Mouse (Mus musculus): ENCODE results near the gene Slc9a3. TPM values are rescaled to one million over a fixed set of nuclear protein-coding genes. Genes with fewer than 3 reads are reported as not detected.

The Slc9a3 gene
- 59.2 TPM for polyA plus RNA-seq (2014; fragmentation: Illumina TruSeq; extraction: RNeasy Lipid Tissue Mini Kit (QIAGEN cat#74804); ENCODE audit: low read depth, low replicate concordance)

DNA sequence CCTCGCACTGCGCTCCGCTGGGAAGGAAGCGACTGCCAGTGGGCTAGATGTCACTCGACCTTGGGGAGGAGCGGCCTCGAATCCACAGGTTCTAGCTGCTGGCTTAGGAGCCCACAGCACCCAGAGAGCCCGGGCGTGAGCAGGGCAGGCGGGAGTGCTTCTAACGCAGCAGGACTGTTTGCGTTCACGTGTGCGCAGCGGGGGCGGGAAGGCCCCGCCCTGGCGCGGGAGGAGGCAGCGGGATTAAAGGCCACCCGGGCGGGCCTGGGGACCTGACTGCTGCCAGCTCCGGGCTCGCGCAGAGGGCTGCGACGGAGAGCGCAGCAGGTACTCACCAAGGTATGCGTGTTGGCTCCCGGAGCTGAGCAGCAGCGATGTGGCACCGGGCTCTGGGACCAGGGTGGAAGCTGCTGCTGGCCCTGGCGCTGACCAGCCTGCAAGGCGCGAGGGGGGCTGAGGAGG is at the start of gene Slc9a3:
Gene Slc9a3, plus strand, starts transcription at position 317 of the 462 bp plus-strand sequence.

DNA sequence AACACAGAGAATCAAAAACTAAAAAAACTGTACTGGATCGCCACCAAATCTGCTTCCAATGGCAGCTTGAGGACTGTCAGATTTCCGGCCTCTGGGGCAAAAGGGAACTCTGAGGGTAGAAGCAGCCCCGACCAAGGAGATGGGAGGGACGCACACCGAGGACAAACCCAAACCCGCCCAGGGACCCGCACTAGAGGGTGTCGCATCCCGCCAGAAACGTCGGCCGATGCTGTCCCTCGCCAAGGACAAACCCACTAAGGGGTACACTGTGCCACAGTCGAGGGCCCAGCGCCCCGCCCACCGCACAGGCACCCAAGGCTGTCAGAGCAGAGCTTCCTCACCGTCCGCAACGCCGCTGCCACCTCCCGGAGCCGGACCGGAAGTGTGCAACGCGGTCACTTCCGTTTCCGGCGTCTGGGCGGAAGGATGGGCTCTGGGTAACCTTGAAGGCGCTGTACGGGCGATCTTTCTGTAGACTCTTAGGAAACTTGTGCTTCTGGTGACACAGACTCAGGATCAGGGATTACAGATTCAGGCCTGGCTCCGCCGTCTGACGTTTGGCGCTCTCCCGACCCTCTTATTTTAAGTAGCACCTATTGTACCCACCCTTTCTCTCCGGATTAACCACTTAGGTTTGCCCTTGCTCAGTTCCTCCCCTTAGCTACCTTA is 87.2 kb downstream of the Slc9a3 start, which contains the start of gene Exoc3:
Gene Exoc3, minus strand, starts transcription at position 416 of the 669 bp plus-strand sequence.

Other genes starting within 250 kb of the Slc9a3 start
- gene Trip13, start 183.7 kb upstream of the Slc9a3 start, polyA plus RNA-seq (2014; fragmentation: Illumina TruSeq; extraction: RNeasy Lipid Tissue Mini Kit (QIAGEN cat#74804); ENCODE audit: low read depth, low replicate concordance) = 0.97 TPM
- 12.2 TPM for gene Brd9, start 183.6 kb upstream of the Slc9a3 start, polyA plus RNA-seq (2014; fragmentation: Illumina TruSeq; extraction: RNeasy Lipid Tissue Mini Kit (QIAGEN cat#74804); ENCODE audit: low read depth, low replicate concordance)
- gene Zdhhc11, start 157.6 kb upstream of the Slc9a3 start, polyA plus RNA-seq (2014; fragmentation: Illumina TruSeq; extraction: RNeasy Lipid Tissue Mini Kit (QIAGEN cat#74804); ENCODE audit: low read depth, low replicate concordance) = not detected
- gene Tppp, start 112.0 kb upstream of the Slc9a3 start, polyA plus RNA-seq (2014; fragmentation: Illumina TruSeq; extraction: RNeasy Lipid Tissue Mini Kit (QIAGEN cat#74804); ENCODE audit: low read depth, low replicate concordance) = 3.8 TPM
- gene Cep72, start 59.2 kb upstream of the Slc9a3 start, polyA plus RNA-seq (2014; fragmentation: Illumina TruSeq; extraction: RNeasy Lipid Tissue Mini Kit (QIAGEN cat#74804); ENCODE audit: low read depth, low replicate concordance) = 3.6 TPM
- 34.7 TPM for gene Exoc3, start 87.3 kb downstream of the Slc9a3 start, polyA plus RNA-seq (2014; fragmentation: Illumina TruSeq; extraction: RNeasy Lipid Tissue Mini Kit (QIAGEN cat#74804); ENCODE audit: low read depth, low replicate concordance)
- 0.81 TPM for gene Ahrr, start 170.9 kb downstream of the Slc9a3 start, polyA plus RNA-seq (2014; fragmentation: Illumina TruSeq; extraction: RNeasy Lipid Tissue Mini Kit (QIAGEN cat#74804); ENCODE audit: low read depth, low replicate concordance)
- gene Pdcd6, start 196.1 kb downstream of the Slc9a3 start, polyA plus RNA-seq (2014; fragmentation: Illumina TruSeq; extraction: RNeasy Lipid Tissue Mini Kit (QIAGEN cat#74804); ENCODE audit: low read depth, low replicate concordance) = 134 TPM
- 637 TPM for gene Sdha, start 228.8 kb downstream of the Slc9a3 start, polyA plus RNA-seq (2014; fragmentation: Illumina TruSeq; extraction: RNeasy Lipid Tissue Mini Kit (QIAGEN cat#74804); ENCODE audit: low read depth, low replicate concordance)
- 17.9 TPM for gene Ccdc127, start 228.9 kb downstream of the Slc9a3 start, polyA plus RNA-seq (2014; fragmentation: Illumina TruSeq; extraction: RNeasy Lipid Tissue Mini Kit (QIAGEN cat#74804); ENCODE audit: low read depth, low replicate concordance)
- gene Lrrc14b, start 242.5 kb downstream of the Slc9a3 start, polyA plus RNA-seq (2014; fragmentation: Illumina TruSeq; extraction: RNeasy Lipid Tissue Mini Kit (QIAGEN cat#74804); ENCODE audit: low read depth, low replicate concordance) = 1.7 TPM

Data from kidney, adult 10 weeks (tissue).